Mouse (Mus musculus) embryonic facial prominence, embryonic 10.5 days (tissue): Measurements from ENCODE around the gene Klrb1a. TPM values are rescaled to one million over a fixed set of nuclear protein-coding genes. Genes with fewer than 3 reads are reported as not detected.
A peak's percentile ranks its signal among the peaks of the same experiment; 100 is the strongest.

Source experiments
- DNase-seq: peaks from one replicate; pipeline ENCODE4 v3.0.0-alpha.2; 2017; ENCODE audit warnings: low spot score
- H3K27ac ChIP-seq: fragments of 300-500 bp; sonication (generic); replicated peaks from 2 replicates; pipeline ENCODE4 v1.5.1; 2016; ENCODE audit warnings: mild to moderate bottlenecking
- H3K27me3 ChIP-seq: fragments of 300-500 bp; sonication (generic); replicated peaks from 2 replicates; pipeline ENCODE4 v1.6.1; 2016; ENCODE audit warnings: low read depth, mild to moderate bottlenecking; ENCODE audit not compliant: poor library complexity, severe bottlenecking
- H3K36me3 ChIP-seq: fragments of 300-500 bp; sonication (generic); replicated peaks from 2 replicates; pipeline ENCODE4 v1.6.1; 2016; ENCODE audit warnings: mild to moderate bottlenecking, moderate library complexity
- H3K4me1 ChIP-seq: fragments of 300-500 bp; sonication (generic); 2 replicates; pipeline ENCODE4 v1.6.1; 2016
- H3K4me3 ChIP-seq: fragments of 300-500 bp; sonication (generic); 2 replicates; pipeline ENCODE4 v1.5.1; 2016; ENCODE audit warnings: mild to moderate bottlenecking, moderate library complexity
- H3K9me3 ChIP-seq: fragments of 300-500 bp; sonication (generic); 2 replicates; pipeline ENCODE4 v1.6.1; 2016; ENCODE audit warnings: mild to moderate bottlenecking
- WGBS: fragments of 180-500 bp; shearing (Covaris S2); methylation state at CpG from one replicate; pipeline ENCODE4 v1.1.7; 2016; 5-methylcytosine and 5-hydroxymethylcytosine counted together
- polyA plus RNA-seq: library from polyadenylated mRNA; unstranded; fragments of >200 nt; fragmentation: Nextera tagmentation; extraction: Ambion mirVana; gene quantifications from 2 replicates; pipeline ENCODE4 v1.2.1, GENCODE M21; 2016

Klrb1a gene
- polyA plus RNA-seq, 1 experiment from 2014 or later: not detected

DNA sequence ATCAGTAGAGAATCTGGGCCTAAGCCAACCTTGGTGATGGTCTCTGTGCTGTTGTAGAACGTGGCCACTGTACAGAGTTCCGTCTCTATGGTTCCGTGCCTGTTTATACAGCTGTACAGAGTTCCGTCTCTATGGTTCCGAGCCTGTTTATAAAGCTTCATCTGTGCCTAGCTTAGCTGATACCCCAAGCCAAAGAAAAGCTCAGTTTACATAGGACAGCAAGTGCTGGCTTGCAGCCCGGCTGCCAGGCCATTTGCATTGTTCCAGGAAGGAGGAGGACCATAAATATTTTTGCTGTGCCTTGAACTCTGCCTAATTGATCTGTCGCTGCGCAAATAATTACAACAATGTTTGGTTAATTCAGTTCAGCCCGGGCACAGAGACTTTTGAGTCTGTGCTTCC lies 26.2 kb downstream of the Klrb1a start:
- Histone ChIP-seq H3K27me3 (no peaks in the 10 kb centered on the region), H3K4me1 (peaks cover 6% of the 10 kb centered on the region), H3K36me3 (no peaks in the 10 kb centered on the region), H3K9me3 (no peaks in the 10 kb centered on the region), H3K27ac (peak overlapping the region; percentile 72), H3K4me3 (peak overlapping the region; percentile 28; the same call in 1 of the 2 replicates)
- WGBS: 35% methylated on average over 9 of the region's 9 CpGs
- peak; percentile 53 for DNase-seq

DNA sequence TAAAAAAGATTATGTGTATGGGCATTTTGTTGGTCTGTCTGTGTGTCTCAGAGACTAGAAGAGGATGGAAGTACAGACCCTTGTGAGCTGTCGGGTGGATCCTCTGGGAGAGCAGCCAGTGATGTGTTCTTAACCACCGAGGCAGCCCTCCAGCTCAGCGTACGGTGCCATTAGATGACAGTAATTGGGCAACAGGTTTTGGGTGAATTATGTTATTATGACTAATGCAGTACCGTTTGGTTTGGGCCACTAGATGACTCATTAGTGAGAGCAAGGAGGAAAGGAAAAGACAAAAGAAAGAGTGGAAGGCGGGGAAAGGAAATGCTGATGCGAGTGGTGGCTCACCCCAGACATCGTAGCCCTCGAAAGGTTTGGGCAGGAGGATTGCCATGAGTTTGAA lies 28.7 kb downstream of the Klrb1a start:
- H3K36me3 ChIP-seq: no peaks in the 10 kb centered on the region

DNA sequence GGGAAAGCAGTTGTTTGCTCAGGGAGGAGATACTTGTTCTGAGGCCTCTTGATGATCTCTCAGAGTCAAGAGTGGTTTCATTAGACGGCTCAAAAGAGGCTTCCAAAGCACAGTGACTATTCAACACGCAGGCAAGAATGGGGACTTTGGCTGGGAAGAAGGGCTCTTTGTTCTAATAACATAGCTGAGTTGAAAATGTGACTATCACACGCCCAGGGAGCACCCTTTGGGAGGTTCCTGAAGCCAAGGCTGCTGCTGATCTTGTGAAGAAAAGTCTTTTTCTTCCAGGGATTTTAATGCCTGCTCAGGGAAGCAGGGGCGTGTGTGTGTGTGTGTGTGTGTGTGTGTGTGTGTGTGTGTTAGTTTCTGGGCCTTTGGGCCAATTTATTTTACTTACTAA lies 33.9 kb downstream of the Klrb1a start:
- 43% methylated on average over 4 of the region's 4 CpGs for WGBS
- no peak overlapping the region for H3K27ac ChIP-seq
- H3K4me3 ChIP-seq: no peak overlapping the region
- no peaks in the 10 kb centered on the region for H3K36me3 ChIP-seq
- DNase-seq: no peak
- 0 out of 2 replicates have a peak, but pooled peaks cover 5% of the 10 kb centered on the region for H3K4me1 ChIP-seq
- H3K27me3 ChIP-seq: no peaks in the 10 kb centered on the region
- no peaks in the 10 kb centered on the region for H3K9me3 ChIP-seq

More for the DNA sequence above, 28.7 kb downstream of the Klrb1a start:
- Histone ChIP-seq H3K4me1 (peaks cover 6% of the 10 kb centered on the region), H3K4me3 (no peak overlapping the region), H3K27ac (no peak overlapping the region), H3K9me3 (no peaks in the 10 kb centered on the region), H3K27me3 (no peaks in the 10 kb centered on the region)
- no peak for DNase-seq
- 88% methylated on average over 9 of the region's 9 CpGs for WGBS

DNA sequence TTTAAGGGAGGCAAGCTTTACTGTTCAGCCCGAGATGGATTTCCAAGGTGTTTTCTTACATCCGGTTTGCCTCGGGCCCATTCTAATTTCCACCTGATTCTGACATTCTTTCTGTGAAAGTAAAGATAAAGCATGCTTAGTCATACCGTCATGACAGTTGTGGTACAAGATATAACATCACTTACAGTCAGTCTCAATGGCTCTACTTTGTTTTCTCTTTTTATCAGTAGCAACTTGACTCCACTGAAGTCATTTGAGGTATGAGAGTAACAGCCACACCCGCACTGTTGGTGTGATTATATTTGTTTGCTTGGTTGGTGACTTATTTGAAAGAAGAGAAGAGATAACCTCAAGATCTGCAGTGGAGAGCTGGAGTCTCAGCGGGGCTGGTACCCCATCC lies 35.7 kb downstream of the Klrb1a start:
- DNase-seq: no peak
- Histone ChIP-seq H3K4me1 (0 out of 2 replicates have a peak, but pooled peaks cover 5% of the 10 kb centered on the region), H3K36me3 (no peaks in the 10 kb centered on the region), H3K27ac (no peak overlapping the region), H3K27me3 (no peaks in the 10 kb centered on the region), H3K9me3 (no peaks in the 10 kb centered on the region), H3K4me3 (no peak overlapping the region)
- 83% methylated on average over 6 of the region's 6 CpGs for WGBS

DNA sequence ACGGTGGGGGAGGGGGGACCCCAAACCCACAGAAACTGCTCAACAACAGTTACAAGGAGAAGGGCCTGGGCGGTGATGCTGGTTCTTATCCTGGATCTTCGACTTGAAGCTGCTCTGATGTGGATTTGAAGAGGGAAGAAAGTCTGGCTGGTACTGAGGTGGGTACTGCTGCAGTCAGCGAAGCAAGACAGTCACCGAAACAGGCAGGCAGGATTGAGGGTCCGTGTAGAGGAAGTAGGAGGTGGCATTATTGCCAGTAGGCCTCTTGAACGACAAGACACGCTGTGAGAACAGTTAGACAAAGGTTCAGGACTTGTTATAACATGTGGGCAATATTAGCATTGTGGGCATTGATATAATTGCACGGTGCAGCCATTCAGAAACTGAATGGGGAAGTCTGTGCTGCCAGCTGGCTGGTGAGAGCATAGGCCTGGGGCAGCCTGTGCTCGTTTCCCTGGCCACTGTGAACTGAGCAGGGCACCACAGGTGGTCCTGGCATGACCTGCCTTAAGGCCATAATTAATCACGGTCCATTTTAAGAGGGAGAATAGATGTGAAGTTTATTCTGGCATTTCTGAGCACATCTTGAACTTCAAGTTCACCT lies 37.6 kb downstream of the Klrb1a start:
- 77% methylated on average over 11 of the region's 11 CpGs for WGBS
- no peak for DNase-seq
- H3K4me3 ChIP-seq: no peak overlapping the region

DNA sequence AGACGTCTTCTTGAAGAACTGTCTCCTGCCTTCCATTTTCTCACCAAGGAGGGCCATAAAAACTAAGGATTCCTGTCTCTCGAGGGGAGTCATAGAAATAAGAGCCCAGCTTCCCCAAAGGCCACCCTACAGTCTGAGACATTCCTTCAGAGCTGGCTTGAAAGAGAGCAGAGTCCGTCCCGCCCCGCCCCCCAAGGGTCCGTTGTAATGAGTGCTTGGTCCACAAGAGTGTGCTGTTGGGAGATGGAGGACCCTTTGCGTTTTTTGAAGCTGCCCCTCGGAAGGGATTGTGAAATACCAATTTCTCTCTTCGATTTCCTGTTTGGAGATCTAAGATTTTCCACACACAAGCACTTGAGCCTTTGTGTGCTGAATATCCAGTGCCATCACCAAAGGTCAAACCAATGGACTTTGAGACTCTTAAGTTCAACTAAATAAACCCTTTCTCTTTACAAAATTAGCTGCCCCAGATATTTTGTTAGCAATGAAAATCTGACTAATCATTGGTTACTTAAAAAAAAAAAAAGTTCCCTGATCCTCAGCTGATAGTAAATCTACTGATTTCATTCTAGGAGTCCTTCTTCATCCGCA lies 39.2 kb downstream of the Klrb1a start:
- 0 out of 2 replicates have a peak, but pooled peaks cover 5% of the 10 kb centered on the region for H3K4me1 ChIP-seq
- peak; percentile 74 for DNase-seq
- no peaks in the 10 kb centered on the region for H3K36me3 ChIP-seq
- no peak overlapping the region for H3K27ac ChIP-seq
- 26% methylated on average over 10 of the region's 10 CpGs for WGBS
- H3K27me3 ChIP-seq: no peaks in the 10 kb centered on the region
- no peaks in the 10 kb centered on the region for H3K9me3 ChIP-seq
- H3K4me3 ChIP-seq: no peak overlapping the region

More for the DNA sequence above, 37.6 kb downstream of the Klrb1a start:
- Histone ChIP-seq H3K27me3 (no peaks in the 10 kb centered on the region), H3K36me3 (no peaks in the 10 kb centered on the region), H3K27ac (no peak overlapping the region), H3K4me1 (0 out of 2 replicates have a peak, but pooled peaks cover 5% of the 10 kb centered on the region), H3K9me3 (no peaks in the 10 kb centered on the region)

DNA sequence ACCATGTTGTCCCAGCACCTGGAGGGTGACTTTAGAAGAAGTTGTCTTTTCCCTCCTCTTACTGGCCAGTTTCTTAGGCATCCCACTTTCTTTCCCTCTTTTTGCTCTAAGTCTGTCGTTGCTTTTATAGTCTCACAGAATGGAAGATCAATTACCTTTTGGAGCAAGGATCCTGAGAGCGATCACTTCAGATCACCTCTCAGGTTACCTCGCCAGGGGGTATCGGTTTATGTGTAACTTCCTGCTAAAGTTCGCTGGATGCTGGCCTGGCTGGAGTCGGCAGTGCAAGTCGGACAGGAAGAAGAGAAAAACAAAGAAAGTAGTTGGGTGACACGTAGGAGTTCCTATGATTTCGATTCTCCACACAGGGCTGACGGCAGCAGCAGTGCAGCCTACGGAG lies 41.8 kb downstream of the Klrb1a start, which contains the start of gene A2ml1:
Gene A2ml1, minus strand, starts transcription at position 101 of the 400 bp plus-strand sequence.
- Histone ChIP-seq H3K36me3 (no peaks in the 10 kb centered on the region), H3K27me3 (no peaks in the 10 kb centered on the region), H3K4me3 (no peak within 1 kb of the TSS), H3K4me1 (0 out of 2 replicates have a peak, but pooled peaks cover 5% of the 10 kb centered on the region), H3K9me3 (no peaks in the 10 kb centered on the region), H3K27ac (no peak within 1 kb of the TSS)
- WGBS: 72% methylated on average over 11 of the region's 11 CpGs
- DNase-seq: no peak

DNA sequence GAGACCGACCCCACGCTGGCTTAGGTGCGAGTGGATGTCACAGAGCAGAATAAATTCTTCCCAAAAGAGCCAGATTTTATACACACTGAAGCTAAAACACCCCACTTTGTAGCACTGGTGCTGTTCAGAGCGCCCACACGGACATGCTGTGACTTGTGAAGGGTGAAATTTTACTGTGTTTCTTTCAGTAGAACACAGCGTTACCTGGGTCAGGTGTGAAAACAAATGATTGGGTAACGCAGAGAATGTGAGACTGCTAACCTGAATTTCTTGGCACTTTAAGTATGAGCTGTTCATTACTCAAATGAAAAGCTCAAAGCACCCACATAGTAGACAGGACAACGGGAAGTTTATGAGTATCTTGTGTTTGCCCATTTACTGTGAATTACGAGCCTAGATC lies 46.0 kb downstream of the Klrb1a start:
- no peaks in the 10 kb centered on the region for H3K4me1 ChIP-seq

DNA sequence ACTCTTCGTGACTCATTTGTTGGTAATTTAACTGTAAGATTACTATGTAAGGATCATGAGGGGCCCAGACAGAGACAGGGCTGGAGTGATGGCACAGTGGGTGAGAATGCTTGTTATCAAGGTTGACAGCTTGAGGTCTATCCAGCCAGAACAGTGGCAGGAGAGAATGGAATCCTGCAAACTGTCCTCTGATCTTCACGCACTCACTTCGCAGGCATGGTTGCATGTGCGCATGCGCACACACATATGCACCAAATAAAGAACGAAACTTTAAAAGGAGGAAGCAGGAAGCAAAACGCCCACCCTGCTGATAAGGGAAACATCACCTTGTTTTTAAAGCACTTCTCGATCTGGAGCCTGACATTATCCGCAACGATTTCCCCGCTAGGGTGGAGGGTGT lies 56.7 kb downstream of the Klrb1a start:
- WGBS: 92% methylated on average over 11 of the region's 11 CpGs
- Histone ChIP-seq H3K36me3 (no peaks in the 10 kb centered on the region), H3K9me3 (0 out of 2 replicates have a peak, but pooled peaks cover 3% of the 10 kb centered on the region), H3K27me3 (no peaks in the 10 kb centered on the region), H3K27ac (no peak overlapping the region), H3K4me1 (no peaks in the 10 kb centered on the region), H3K4me3 (no peak overlapping the region)
- no peak for DNase-seq

More for the DNA sequence above, 46.0 kb downstream of the Klrb1a start:
- Histone ChIP-seq H3K4me3 (no peak overlapping the region), H3K9me3 (no peaks in the 10 kb centered on the region), H3K27ac (no peak overlapping the region), H3K27me3 (no peaks in the 10 kb centered on the region), H3K36me3 (no peaks in the 10 kb centered on the region)
- no peak for DNase-seq
- WGBS: 85% methylated on average over 9 of the region's 9 CpGs

Other genes starting within 250 kb of the Klrb1a start
- 0.18 and 0.55 TPM in 2 replicates for gene Tex52, start 248.1 kb downstream of the Klrb1a start, polyA plus RNA-seq
- gene Gm44596, start 248.0 kb downstream of the Klrb1a start, polyA plus RNA-seq: not detected in 2 replicates
- 2.0 and 2.2 TPM in 2 replicates for gene Nrip2, start 224.2 kb downstream of the Klrb1a start, polyA plus RNA-seq
- gene Itfg2, start 198.6 kb downstream of the Klrb1a start, polyA plus RNA-seq: 39.0 and 43.7 TPM in 2 replicates
- gene Fkbp4, start 184.9 kb downstream of the Klrb1a start, polyA plus RNA-seq: 813 and 858 TPM in 2 replicates
- gene Pzp, start 96.8 kb downstream of the Klrb1a start, polyA plus RNA-seq: not detected in 2 replicates
- gene A2ml1, start 41.9 kb downstream of the Klrb1a start, polyA plus RNA-seq: 0.20 TPM in 1 of 2 replicates, not detected in the other
- gene Clec2h, start 38.9 kb upstream of the Klrb1a start, polyA plus RNA-seq: not detected in 2 replicates
- gene Klrb1, start 99.5 kb upstream of the Klrb1a start, polyA plus RNA-seq: not detected in 2 replicates
- gene Klrb1c, start 165.7 kb upstream of the Klrb1a start, polyA plus RNA-seq: not detected in 2 replicates
- gene Gm44511, start 202.8 kb upstream of the Klrb1a start, polyA plus RNA-seq: not detected in 2 replicates
- not detected in 2 replicates for gene Klrb1b, start 202.8 kb upstream of the Klrb1a start, polyA plus RNA-seq